Mouse (Mus musculus) stomach, embryonic 16.5 days (tissue): ENCODE data around the gene Hist2h2aa2. TPM values are rescaled to one million over a fixed set of nuclear protein-coding genes. Genes with fewer than 3 reads are reported as not detected.
A peak's percentile ranks its signal among the peaks of the same experiment; 100 is the strongest.
"Not testable (repeated sequence)": the region's sequence is repeated elsewhere in the genome, so short reads cannot be mapped to it uniquely, and the experiment has no call there.

Experiments used
- ATAC-seq: fragments of 200-750 bp; cut with Nextera tagmentation; 2 replicates; pipeline ENCODE4 v1.8.0; 2017; ENCODE audit warnings: moderate number of reproducible peaks, moderate TSS enrichment; ENCODE audit not compliant: insufficient read depth, low FRiP score
- H3K27ac ChIP-seq: fragments of 300-500 bp; sonication (generic); 2 replicates; pipeline ENCODE4 v1.5.1; 2014; ENCODE audit warnings: low read length
- H3K27me3 ChIP-seq: fragments of 300-500 bp; sonication (generic); 2 replicates; pipeline ENCODE4 v1.6.1; 2014; ENCODE audit warnings: low read length, control low read depth, mixed read lengths; ENCODE audit not compliant: control insufficient read depth, insufficient read depth
- H3K36me3 ChIP-seq: fragments of 300-500 bp; sonication (generic); 2 replicates; pipeline ENCODE4 v1.6.1; 2014; ENCODE audit warnings: low read length; ENCODE audit not compliant: control insufficient read depth, insufficient read depth
- H3K4me1 ChIP-seq: fragments of 300-500 bp; sonication (generic); 2 replicates; pipeline ENCODE4 v1.6.1; 2014; ENCODE audit warnings: low read length, control low read depth, mixed read lengths; ENCODE audit not compliant: control insufficient read depth, insufficient read depth
- H3K4me2 ChIP-seq: fragments of 300-500 bp; sonication (generic); 2 replicates; pipeline ENCODE4 v1.6.1; 2014; ENCODE audit warnings: low read depth, low read length, mixed read lengths
- H3K4me3 ChIP-seq: fragments of 300-500 bp; sonication (generic); replicated peaks from 2 replicates; pipeline ENCODE4 v1.5.1; 2014; ENCODE audit warnings: mild to moderate bottlenecking, low read length
- H3K9ac ChIP-seq: fragments of 300-500 bp; sonication (generic); 2 replicates; pipeline ENCODE4 v1.6.1; 2014; ENCODE audit warnings: low read length
- H3K9me3 ChIP-seq: fragments of 300-500 bp; sonication (generic); replicated peaks from 2 replicates; pipeline ENCODE4 v1.6.1; 2016; ENCODE audit warnings: low read length, control low read depth; ENCODE audit not compliant: control insufficient read depth
- WGBS: fragments of 180-500 bp; shearing (Covaris S2); extraction: QIAGEN DNeasy Blood & Tissue Kit; methylation state at CpG from one replicate; pipeline ENCODE4 v1.1.7; 2014; 5-methylcytosine and 5-hydroxymethylcytosine counted together
- polyA plus RNA-seq: library from polyadenylated mRNA; unstranded; fragments of >200 nt; fragmentation: Nextera tagmentation; extraction: Ambion mirVana; gene quantifications from 2 replicates; pipeline ENCODE4 v1.2.1, GENCODE M21; 2015

Hist2h2aa2 gene
- polyA plus RNA-seq, 1 experiment from 2014 or later: 49.4 TPM

- WGBS: under 1% methylated on average over 45 of the region's 45 CpGs
- Histone ChIP-seq H3K4me2 (peak within 1 kb of the TSS; percentile 96), H3K9me3 (no peaks in the 10 kb centered on the region), H3K9ac (peak within 1 kb of the TSS; percentile 80), H3K4me1 (peaks cover 10% of the 10 kb centered on the region; the same call in 1 of the 2 replicates), H3K27me3 (no peaks in the 10 kb centered on the region), H3K36me3 (no peaks in the 10 kb centered on the region), H3K4me3 (peak within 1 kb of the TSS; percentile 63), H3K27ac (peak within 1 kb of the TSS; percentile 92)
- ATAC-seq: peak; percentile 96
Observed at GRCm38 (mm10) chr3:96269511-96270474, 29.7 kb upstream of the Hist2h2aa2 start, which contains the start of gene Hist2h2bb. Hist2h2bb (plus strand) TSS chr3:96269752.

GRCm38 (mm10) chr3:96268776-96269378, 28.8 kb upstream of the Hist2h2aa2 start:
- not testable (repeated sequence) for H3K27me3 ChIP-seq, H3K9me3 ChIP-seq, H3K36me3 ChIP-seq
- Histone ChIP-seq H3K4me3 (peak overlapping the region; percentile 50), H3K4me1 (peaks cover 19% of the 10 kb centered on the region), H3K4me2 (peak overlapping the region; percentile 69), H3K27ac (peak overlapping the region; percentile 92), H3K9ac (peak overlapping the region; percentile 75)
- WGBS: 0% methylated on average over 11 of the region's 44 CpGs
- ATAC-seq: peak; percentile 15; the same call in 1 of the 2 replicates

- Histone ChIP-seq H3K27ac (peak within 1 kb of the TSS; percentile 92), H3K36me3 (no peaks in the 10 kb centered on the region), H3K4me2 (peak within 1 kb of the TSS; percentile 96), H3K27me3 (no peaks in the 10 kb centered on the region), H3K9ac (peak within 1 kb of the TSS; percentile 75), H3K4me3 (peak within 1 kb of the TSS; percentile 63), H3K4me1 (peaks cover 21% of the 10 kb centered on the region), H3K9me3 (no peaks in the 10 kb centered on the region)
- WGBS: 12% methylated on average over 29 of the region's 30 CpGs
- ATAC-seq: peak; percentile 77
Observed at GRCm38 (mm10) chr3:96268051-96268775, 28.1 kb upstream of the Hist2h2aa2 start, which contains the start of gene Hist2h3b. Hist2h3b (plus strand) TSS chr3:96268654.

GRCm38 (mm10) chr3:96267541-96267940, 27.5 kb upstream of the Hist2h2aa2 start:
- Histone ChIP-seq H3K9ac (no peak overlapping the region), H3K4me3 (peak overlapping the region; percentile 48), H3K9me3 (no peaks in the 10 kb centered on the region), H3K27ac (peak overlapping the region; percentile 88), H3K4me2 (peak overlapping the region; percentile 58), H3K4me1 (peaks cover 21% of the 10 kb centered on the region), H3K27me3 (no peaks in the 10 kb centered on the region), H3K36me3 (no peaks in the 10 kb centered on the region)
- 65% methylated on average over 4 of the region's 4 CpGs for WGBS
- no peak for ATAC-seq

GRCm38 (mm10) chr3:96266132-96266710, 26.1 kb upstream of the Hist2h2aa2 start:
- H3K27ac ChIP-seq: no peak overlapping the region
- H3K4me3 ChIP-seq: no peak overlapping the region
- whole genome bisulfite sequencing: 88% methylated on average over 8 of the region's 8 CpGs
- no peaks in the 10 kb centered on the region for H3K27me3 ChIP-seq
- no peaks in the 10 kb centered on the region for H3K36me3 ChIP-seq
- no peak overlapping the region for H3K4me2 ChIP-seq
- no peak for ATAC-seq
- peaks cover 29% of the 10 kb centered on the region for H3K4me1 ChIP-seq
- no peak overlapping the region for H3K9ac ChIP-seq
- no peaks in the 10 kb centered on the region for H3K9me3 ChIP-seq

- Histone ChIP-seq H3K9me3 (no peaks in the 10 kb centered on the region), H3K27ac (peak overlapping the region; percentile 99), H3K9ac (peak overlapping the region; percentile 86), H3K4me3 (peak overlapping the region; percentile 68), H3K4me2 (peak overlapping the region; percentile 83), H3K36me3 (no peaks in the 10 kb centered on the region), H3K27me3 (no peaks in the 10 kb centered on the region), H3K4me1 (peaks cover 25% of the 10 kb centered on the region)
- ATAC-seq: no peak
- 64% methylated on average over 7 of the region's 7 CpGs for WGBS
Observed at GRCm38 (mm10) chr3:96264404-96264949, 24.4 kb upstream of the Hist2h2aa2 start.

GRCm38 (mm10) chr3:96263558-96264403, 23.7 kb upstream of the Hist2h2aa2 start:
- H3K27me3 ChIP-seq: no peaks in the 10 kb centered on the region
- ATAC-seq: no peak
- peak overlapping the region; percentile 99 for H3K27ac ChIP-seq
- H3K4me2 ChIP-seq: peak overlapping the region; percentile 83
- H3K36me3 ChIP-seq: no peaks in the 10 kb centered on the region
- peak overlapping the region; percentile 86 for H3K9ac ChIP-seq
- WGBS: 5% methylated on average over 27 of the region's 27 CpGs
- no peaks in the 10 kb centered on the region for H3K9me3 ChIP-seq
- peak overlapping the region; percentile 68 for H3K4me3 ChIP-seq
- peaks cover 25% of the 10 kb centered on the region for H3K4me1 ChIP-seq
